Mouse (Mus musculus) CH12.LX (cell line): ENCODE measurements at regions not wholly inside any gene's neighbourhood (a gene's known extent, or its start where the extent isn't known, plus 50 kb on each side); places are given as distances from the start of the nearest gene placed in this dataset.

ENCODE experiments used
- CTCF ChIP-seq, 2 experiments: IDR thresholded peaks in 1 of 2; conservative IDR thresholded peaks in 1 of 2; 2 replicates each; pipeline ENCODE4 v1.5.1; 2011 to 2012; ENCODE audit warnings: low read depth in 2 of 2, low read length in 2 of 2, improper control_type of control experiment in 1 of 2, inconsistent platforms in 1 of 2, mild to moderate bottlenecking in 1 of 2, moderate library complexity in 1 of 2
- GABPA ChIP-seq: IDR thresholded peaks from 2 replicates; pipeline ENCODE4 v1.6.1; 2012; ENCODE audit warnings: low read depth, low read length, improper control_type of control experiment, inconsistent platforms; ENCODE audit not compliant: insufficient replicate concordance
- HCFC1 ChIP-seq: IDR thresholded peaks from 2 replicates; pipeline ENCODE4 v1.6.1; 2012; ENCODE audit warnings: low read depth, mild to moderate bottlenecking, inconsistent platforms, low read length, improper control_type of control experiment
- MAX ChIP-seq: IDR thresholded peaks from 2 replicates; pipeline ENCODE4 v1.6.1; 2011; ENCODE audit warnings: low read length, improper control_type of control experiment
- ZKSCAN1 ChIP-seq: IDR thresholded peaks from 2 replicates; pipeline ENCODE4 v1.6.1; 2012; ENCODE audit warnings: low read depth, inconsistent platforms, low read length, improper control_type of control experiment, borderline replicate concordance

DNA sequence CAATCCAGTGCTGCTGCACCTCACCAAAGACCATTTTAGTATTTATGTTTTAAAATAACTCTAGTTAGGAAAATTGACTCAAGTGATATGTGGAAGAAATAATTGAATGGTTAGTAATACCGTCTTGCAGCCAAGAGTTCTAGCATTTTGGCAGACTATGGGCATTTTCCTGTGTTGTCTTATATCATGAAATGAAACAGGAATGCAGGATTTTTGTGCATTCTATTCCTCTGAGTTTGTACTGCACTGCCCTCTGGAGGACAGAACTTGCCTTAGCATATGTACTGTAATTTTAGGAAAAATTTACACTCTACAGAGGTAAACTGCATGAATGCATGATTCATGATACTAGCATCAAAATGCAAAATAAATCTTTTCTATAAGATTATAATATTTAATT, 250.9 kb downstream of the Ppp1r3a start:
- TF ChIP-seq ZKSCAN1: no peak
- no peak for TF ChIP-seq MAX
- TF ChIP-seq GABPA: no peak
- TF ChIP-seq HCFC1: no peak
- peak; percentile 33 to 57; a peak in 3 of 4 replicates for TF ChIP-seq CTCF (conservative IDR thresholded peaks at IDR 0.05 in 1 of 2, IDR thresholded peaks at IDR 0.05 in 1 of 2; ENCODE audit: low read depth in 2 of 2, low read length in 2 of 2)
